Mouse (Mus musculus) embryonic fibroblast, embryonic 13.5 days (primary cell): Measurements from ENCODE around the gene Nalcn.

ENCODE experiments used
- CTCF ChIP-seq: IDR thresholded peaks from 2 replicates; pipeline ENCODE4 v1.5.1; 2011; ENCODE audit warnings: mild to moderate bottlenecking, control low read depth, low read length, moderate library complexity, borderline replicate concordance; ENCODE audit not compliant: insufficient read depth
- POLR2A ChIP-seq: IDR thresholded peaks from 2 replicates; pipeline ENCODE4 v1.6.1; 2011; ENCODE audit warnings: low read depth, mild to moderate bottlenecking, control low read depth, low read length, moderate library complexity

DNA sequence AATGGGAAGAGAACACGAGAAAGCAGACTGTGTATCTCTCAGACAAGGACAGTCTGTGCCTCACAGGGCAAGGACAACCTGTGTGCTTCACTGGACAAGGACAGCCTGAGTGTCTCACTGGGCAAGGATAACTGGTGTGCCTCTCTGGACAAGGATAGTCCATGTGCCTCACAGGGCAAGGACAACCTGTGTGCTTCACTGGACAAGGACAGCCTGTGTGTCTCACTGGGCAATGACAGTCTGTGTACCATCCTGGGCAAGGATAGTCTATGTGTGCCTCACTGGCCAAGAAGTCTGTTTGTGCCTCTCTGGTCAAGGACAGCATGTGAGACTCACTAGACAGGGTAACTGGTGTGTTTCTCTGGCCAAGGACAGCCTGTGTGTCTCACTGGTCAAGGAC lies 180.9 kb downstream of the Nalcn start:
- TF ChIP-seq POLR2A (no peak), CTCF (no peak)
